Mouse (Mus musculus): ENCODE measurements around the gene a.

GRCm38 (mm10) chr2:154892201-154893044, 101.2 kb downstream of the a start, which contains the start of gene Eif2s2:
- TF ChIP-seq CTCF (IDR thresholded peaks at IDR 0.05; ENCODE audit: control insufficient read depth, insufficient read depth, low read length) (no peak), POLR2A (IDR thresholded peaks at IDR 0.05; ENCODE audit: borderline replicate concordance, control insufficient read depth, low read depth, low read length) (peak; percentile 80; the same call in 1 of the 2 replicates)

All from bone marrow, adult 2 months (tissue).